Mouse (Mus musculus): ENCODE data around the gene Serpina12. TPM values are rescaled to one million over a fixed set of nuclear protein-coding genes. Genes with fewer than 3 reads are reported as not detected.

Gene Serpina12
- polyA plus RNA-seq, 1 experiment from 2014 or later = not detected

DNA sequence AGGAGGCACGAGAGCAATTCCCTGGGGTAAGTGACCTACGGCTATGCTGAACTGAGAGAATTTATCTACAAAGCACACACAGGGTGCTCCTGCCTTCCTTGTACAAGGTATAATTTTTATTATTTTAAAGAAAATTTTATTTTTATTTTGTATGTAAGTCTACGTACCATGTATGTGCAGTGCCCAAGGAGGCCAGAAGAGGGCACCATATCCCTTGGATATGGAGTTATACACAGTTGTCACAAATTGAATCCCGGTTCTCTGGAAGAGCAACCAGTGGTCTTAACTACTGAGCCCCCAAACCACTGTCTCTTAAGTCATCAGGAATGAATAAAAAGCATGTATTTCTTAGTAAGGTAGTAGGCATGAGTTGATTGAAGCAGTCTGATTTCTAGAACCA, 59.3 kb downstream of the Serpina12 start:
- no peak overlapping the region for H3K4me3 ChIP-seq (ENCODE audit: low read depth, low read length)
- no peak overlapping the region for H3K9ac ChIP-seq (ENCODE audit: low read depth, low read length)
- WGBS = 60% methylated on average over 4 of the region's 4 CpGs
- no peaks in the 10 kb centered on the region for H3K9me3 ChIP-seq (ENCODE audit: control insufficient read depth, low read length)
- H3K4me2 ChIP-seq = no peak overlapping the region
- ATAC-seq (replicated peaks; ENCODE audit: low FRiP score) = no peak
- no peaks in the 10 kb centered on the region for H3K4me1 ChIP-seq (replicated peaks; ENCODE audit: control insufficient read depth, insufficient read depth, low read length)
- H3K27ac ChIP-seq (ENCODE audit: low read depth, low read length) = no peak overlapping the region
- DNase-seq (ENCODE audit: low spot score) = no peak
- no peaks in the 10 kb centered on the region for H3K27me3 ChIP-seq (replicated peaks; ENCODE audit: control insufficient read depth, insufficient read depth, low read length)
- no peaks in the 10 kb centered on the region for H3K36me3 ChIP-seq (ENCODE audit: control insufficient read depth, insufficient read depth, low read length)

GRCm38 (mm10) chr12:103981646-103982360, 62.4 kb downstream of the Serpina12 start:
- no peaks in the 10 kb centered on the region for H3K4me1 ChIP-seq (replicated peaks; ENCODE audit: control insufficient read depth, insufficient read depth, low read length)
- no peaks in the 10 kb centered on the region for H3K9me3 ChIP-seq (ENCODE audit: control insufficient read depth, low read length)
- DNase-seq (ENCODE audit: low spot score) (no peak), ATAC-seq (replicated peaks; ENCODE audit: low FRiP score) (no peak)
- no peaks in the 10 kb centered on the region for H3K36me3 ChIP-seq (ENCODE audit: control insufficient read depth, insufficient read depth, low read length)
- no peaks in the 10 kb centered on the region for H3K27me3 ChIP-seq (replicated peaks; ENCODE audit: control insufficient read depth, insufficient read depth, low read length)
- no peak overlapping the region for H3K27ac ChIP-seq (ENCODE audit: low read depth, low read length)
- no peak overlapping the region for H3K9ac ChIP-seq (ENCODE audit: low read depth, low read length)
- H3K4me2 ChIP-seq = no peak overlapping the region
- H3K4me3 ChIP-seq (ENCODE audit: low read depth, low read length) = no peak overlapping the region
- WGBS = 65% methylated on average over 7 of the region's 7 CpGs

Other genes with a start within 250 kb of the Serpina12 start
- gene Serpina1b, start 214.1 kb downstream of the Serpina12 start, polyA plus RNA-seq (2014; fragmentation: Nextera tagmentation; extraction: Ambion mirVana) = 344 and 359 TPM in 2 replicates
- 211 and 218 TPM in 2 replicates for gene Serpina1a, start 180.9 kb downstream of the Serpina12 start, polyA plus RNA-seq (2014; fragmentation: Nextera tagmentation; extraction: Ambion mirVana)
- 20.4 and 21.9 TPM in 2 replicates for gene Serpina1c, start 139.6 kb downstream of the Serpina12 start, polyA plus RNA-seq (2014; fragmentation: Nextera tagmentation; extraction: Ambion mirVana)
- gene Serpina1e, start 85.5 kb downstream of the Serpina12 start, polyA plus RNA-seq (2014; fragmentation: Nextera tagmentation; extraction: Ambion mirVana) = 36.4 and 37.7 TPM in 2 replicates
- 2.7 and 3.0 TPM in 2 replicates for gene Serpina11, start 54.5 kb downstream of the Serpina12 start, polyA plus RNA-seq (2014; fragmentation: Nextera tagmentation; extraction: Ambion mirVana)
- not detected in 2 replicates for gene Serpina9, start 30.7 kb downstream of the Serpina12 start, polyA plus RNA-seq (2014; fragmentation: Nextera tagmentation; extraction: Ambion mirVana)
- gene Serpina5, start 56.7 kb upstream of the Serpina12 start, polyA plus RNA-seq (2014; fragmentation: Nextera tagmentation; extraction: Ambion mirVana) = not detected in 2 replicates
- gene Serpina3a, start 68.3 kb upstream of the Serpina12 start, polyA plus RNA-seq (2014; fragmentation: Nextera tagmentation; extraction: Ambion mirVana) = not detected in 2 replicates
- gene Serpina3b, start 83.6 kb upstream of the Serpina12 start, polyA plus RNA-seq (2014; fragmentation: Nextera tagmentation; extraction: Ambion mirVana) = 0.12 and 0.19 TPM in 2 replicates
- gene Serpina3c, start 109.4 kb upstream of the Serpina12 start, polyA plus RNA-seq (2014; fragmentation: Nextera tagmentation; extraction: Ambion mirVana) = not detected in 2 replicates
- 0.08 and 0.39 TPM in 2 replicates for gene Serpina3f, start 170.1 kb upstream of the Serpina12 start, polyA plus RNA-seq (2014; fragmentation: Nextera tagmentation; extraction: Ambion mirVana)
- 1.2 and 2.6 TPM in 2 replicates for gene Serpina3g, start 191.8 kb upstream of the Serpina12 start, polyA plus RNA-seq (2014; fragmentation: Nextera tagmentation; extraction: Ambion mirVana)
- 0.14 and 0.27 TPM in 2 replicates for gene Serpina3i, start 218.7 kb upstream of the Serpina12 start, polyA plus RNA-seq (2014; fragmentation: Nextera tagmentation; extraction: Ambion mirVana)